Mouse (Mus musculus) midbrain, postnatal 0 days (tissue): ENCODE data around the gene Slc7a15. TPM values are rescaled to one million over a fixed set of nuclear protein-coding genes. Genes with fewer than 3 reads are reported as not detected.

Experiments used
- ATAC-seq: fragments of 200-750 bp; cut with Nextera tagmentation; 2 replicates; pipeline ENCODE4 v1.8.0; 2017; ENCODE audit warnings: moderate number of reproducible peaks, mild to moderate bottlenecking, moderate TSS enrichment, moderate library complexity; ENCODE audit not compliant: low FRiP score
- DNase-seq: peaks from one replicate; pipeline ENCODE4 v3.0.0-alpha.2; 2015; ENCODE audit warnings: low spot score
- H3K27ac ChIP-seq: fragments of 300-500 bp; sonication (generic); 2 replicates; pipeline ENCODE4 v1.5.1; 2014; ENCODE audit warnings: low read depth, mild to moderate bottlenecking, low read length, mixed read lengths
- H3K27me3 ChIP-seq: fragments of 300-500 bp; sonication (generic); 2 replicates; pipeline ENCODE4 v1.6.1; 2014; ENCODE audit warnings: low read length, control low read depth, mixed read lengths; ENCODE audit not compliant: insufficient read depth
- H3K36me3 ChIP-seq: fragments of 300-500 bp; sonication (generic); 2 replicates; pipeline ENCODE4 v1.6.1; 2014; ENCODE audit warnings: low read length, control low read depth, mixed read lengths; ENCODE audit not compliant: insufficient read depth
- H3K4me1 ChIP-seq: fragments of 300-500 bp; sonication (generic); 2 replicates; pipeline ENCODE4 v1.6.1; 2014; ENCODE audit warnings: mild to moderate bottlenecking, control low read depth, antibody characterized with exemption, low read length, mixed read lengths; ENCODE audit not compliant: insufficient read depth
- H3K4me2 ChIP-seq: fragments of 300-500 bp; sonication (generic); 2 replicates; pipeline ENCODE4 v1.6.1; 2014; ENCODE audit warnings: low read depth, mild to moderate bottlenecking, low read length, mixed read lengths; ENCODE audit not compliant: poor library complexity, severe bottlenecking
- H3K4me3 ChIP-seq: fragments of 300-500 bp; sonication (generic); 2 replicates; pipeline ENCODE4 v1.5.1; 2014; ENCODE audit warnings: low read depth, mild to moderate bottlenecking, low read length, moderate library complexity
- H3K9ac ChIP-seq: fragments of 300-500 bp; sonication (generic); replicated peaks from 2 replicates; pipeline ENCODE4 v1.6.1; 2014; ENCODE audit warnings: mild to moderate bottlenecking, low read length, moderate library complexity, mixed read lengths; ENCODE audit not compliant: poor library complexity, severe bottlenecking
- H3K9me3 ChIP-seq: fragments of 300-500 bp; sonication (generic); 2 replicates; pipeline ENCODE4 v1.6.1; 2016; ENCODE audit warnings: low read length, control low read depth
- CTCF ChIP-seq: IDR thresholded peaks from 2 replicates; pipeline ENCODE4 v1.5.1; 2016; ENCODE audit warnings: antibody characterized with exemption, mild to moderate bottlenecking
- WGBS: fragments of 180-500 bp; shearing (Covaris S2); extraction: QIAGEN DNeasy Blood & Tissue Kit; methylation state at CpG from one replicate; pipeline ENCODE4 v1.1.7; 2014; 5-methylcytosine and 5-hydroxymethylcytosine counted together
- polyA plus RNA-seq: library from polyadenylated mRNA; unstranded; fragments of >200 nt; fragmentation: Nextera tagmentation; extraction: Ambion mirVana; gene quantifications from 2 replicates; pipeline ENCODE4 v1.2.1, GENCODE M21; 2015
- total RNA-seq: library from RNA; depleted of rRNA; stranded (reverse); fragments of >200 nt; gene quantifications from 2 replicates; pipeline ENCODE4 v1.2.3, GENCODE M21; 2014

Slc7a15 gene
- total and polyA plus RNA-seq, 2 experiments from 2014 or later: not detected

- DNase-seq: no peak
- Histone ChIP-seq H3K27ac (no peak overlapping the region), H3K36me3 (no peaks in the 10 kb centered on the region), H3K4me1 (no peaks in the 10 kb centered on the region), H3K9me3 (no peaks in the 10 kb centered on the region), H3K4me2 (no peak overlapping the region), H3K9ac (no peak overlapping the region), H3K4me3 (no peak overlapping the region), H3K27me3 (no peaks in the 10 kb centered on the region)
- no peak for ATAC-seq
- WGBS: 47% methylated on average over 5 of the region's 5 CpGs
- no peak for TF ChIP-seq CTCF
These were observed 74.8 kb downstream of the Slc7a15 start for GRCm38 (mm10) chr12:8524062-8524461.

- ATAC-seq (no peak), DNase-seq (peak; percentile 17)
- Histone ChIP-seq H3K27ac (no peak overlapping the region), H3K9me3 (no peaks in the 10 kb centered on the region), H3K27me3 (no peaks in the 10 kb centered on the region), H3K36me3 (no peaks in the 10 kb centered on the region), H3K9ac (no peak overlapping the region), H3K4me3 (no peak overlapping the region), H3K4me1 (no peaks in the 10 kb centered on the region), H3K4me2 (no peak overlapping the region)
- 76% methylated on average over 2 of the region's 2 CpGs for WGBS
- TF ChIP-seq CTCF: no peak
These were observed 76.2 kb downstream of the Slc7a15 start for GRCm38 (mm10) chr12:8522711-8523110.

GRCm38 (mm10) chr12:8521375-8522047, 77.4 kb downstream of the Slc7a15 start:
- Histone ChIP-seq H3K27ac (no peak overlapping the region), H3K4me2 (no peak overlapping the region), H3K9ac (no peak overlapping the region), H3K4me3 (no peak overlapping the region), H3K27me3 (no peaks in the 10 kb centered on the region), H3K9me3 (no peaks in the 10 kb centered on the region), H3K4me1 (no peaks in the 10 kb centered on the region), H3K36me3 (no peaks in the 10 kb centered on the region)
- no peak for TF ChIP-seq CTCF
- peak; percentile 41 for DNase-seq
- no peak for ATAC-seq
- WGBS: 56% methylated on average over 12 of the region's 12 CpGs

GRCm38 (mm10) chr12:8519431-8520160, 79.3 kb downstream of the Slc7a15 start:
- H3K4me2 ChIP-seq: no peak overlapping the region
- H3K36me3 ChIP-seq: no peaks in the 10 kb centered on the region
- H3K27me3 ChIP-seq: no peaks in the 10 kb centered on the region
- no peak overlapping the region for H3K4me3 ChIP-seq
- H3K27ac ChIP-seq: no peak overlapping the region
- TF ChIP-seq CTCF: no peak
- ATAC-seq (no peak), DNase-seq (no peak)
- H3K9ac ChIP-seq: no peak overlapping the region
- WGBS: 72% methylated on average over 12 of the region's 12 CpGs
- H3K4me1 ChIP-seq: no peaks in the 10 kb centered on the region
- H3K9me3 ChIP-seq: no peaks in the 10 kb centered on the region

- H3K4me2 ChIP-seq: no peak overlapping the region
- H3K4me1 ChIP-seq: no peaks in the 10 kb centered on the region
- no peak overlapping the region for H3K4me3 ChIP-seq
- peak; percentile 31 for DNase-seq
- no peaks in the 10 kb centered on the region for H3K27me3 ChIP-seq
- no peak for ATAC-seq
- TF ChIP-seq CTCF: no peak
- no peaks in the 10 kb centered on the region for H3K36me3 ChIP-seq
- H3K9me3 ChIP-seq: no peaks in the 10 kb centered on the region
- 80% methylated on average over 18 of the region's 18 CpGs for WGBS
- H3K27ac ChIP-seq: no peak overlapping the region
- no peak overlapping the region for H3K9ac ChIP-seq
These were observed 87.6 kb downstream of the Slc7a15 start for GRCm38 (mm10) chr12:8511037-8511882.
